Mouse (Mus musculus) MEL (cell line): Measurements from ENCODE around the gene Rnf208.

ENCODE experiments used
- CTCF ChIP-seq, 3 experiments: IDR thresholded peaks in 2 of 3; conservative IDR thresholded peaks in 1 of 3; 2 replicates each; pipeline ENCODE4 v1.5.1; 2011 to 2012; ENCODE audit warnings: low read length in 3 of 3, low read depth in 2 of 3, mild to moderate bottlenecking in 2 of 3, improper control_type of control experiment in 1 of 3, inconsistent platforms in 1 of 3, mixed read lengths in 1 of 3, moderate library complexity in 1 of 3; ENCODE audit not compliant: control insufficient read depth in 1 of 3, insufficient read depth in 1 of 3, poor library complexity in 1 of 3, severe bottlenecking in 1 of 3
- SIN3A ChIP-seq: IDR thresholded peaks from 2 replicates; pipeline ENCODE4 v1.6.1; 2012; ENCODE audit warnings: low read length, improper control_type of control experiment, inconsistent platforms
- SMC3 ChIP-seq: IDR thresholded peaks from 2 replicates; pipeline ENCODE4 v1.6.1; 2011; ENCODE audit warnings: low read depth, low read length, improper control_type of control experiment

DNA sequence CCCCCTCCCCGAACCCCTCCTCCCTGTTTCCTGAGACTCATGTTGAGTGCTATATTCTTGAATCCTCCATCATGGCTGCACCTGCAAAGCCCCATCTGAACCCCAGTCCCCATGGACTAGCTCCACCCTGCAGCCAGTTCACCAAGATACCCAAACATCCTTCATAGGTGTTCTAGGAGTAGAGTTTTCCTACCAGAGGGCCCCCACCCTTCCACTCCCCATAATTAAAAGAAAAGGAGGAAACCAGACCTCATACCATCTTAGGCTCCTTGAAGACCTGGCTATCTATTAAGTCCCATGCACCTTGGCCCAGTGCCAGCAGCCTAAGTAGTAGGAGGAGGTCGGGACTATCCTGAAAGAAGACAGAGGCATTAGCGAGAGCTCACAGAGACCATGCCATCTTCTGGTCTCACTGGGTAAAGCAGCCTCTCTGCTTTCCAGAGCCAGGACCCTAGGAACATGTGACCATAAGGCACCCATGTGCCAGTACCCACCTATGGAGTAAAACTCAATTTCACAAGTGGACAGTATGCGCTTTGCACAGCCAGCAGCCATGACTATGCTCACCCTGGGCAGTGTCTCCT lies 38.3 kb upstream of the Rnf208 start:
- TF ChIP-seq SMC3 (peak; percentile 71), SIN3A (peak; percentile 38; the same call in 1 of the 2 replicates), CTCF (IDR thresholded peaks at IDR 0.05 in 2 of 3, conservative IDR thresholded peaks at IDR 0.05 in 1 of 3; ENCODE audit: control insufficient read depth in 1 of 3, insufficient read depth in 1 of 3, low read depth in 2 of 3, low read length in 3 of 3, poor library complexity in 1 of 3, severe bottlenecking in 1 of 3) (peak; percentile 31 to 61 (median 35); a peak in 4 of 6 replicates)
